Mouse (Mus musculus) heart, postnatal 0 days (tissue): ENCODE results near the gene 2310022A10Rik.
A peak's percentile ranks its signal among the peaks of the same experiment; 100 is the strongest.

Experiments
- CTCF ChIP-seq: IDR thresholded peaks from 2 replicates; pipeline ENCODE4 v1.5.1; 2016; ENCODE audit warnings: antibody characterized with exemption, control low read depth, low read depth
- EP300 ChIP-seq: IDR thresholded peaks from 2 replicates; pipeline ENCODE4 v1.6.1; 2016; ENCODE audit warnings: antibody characterized with exemption, low read depth

DNA sequence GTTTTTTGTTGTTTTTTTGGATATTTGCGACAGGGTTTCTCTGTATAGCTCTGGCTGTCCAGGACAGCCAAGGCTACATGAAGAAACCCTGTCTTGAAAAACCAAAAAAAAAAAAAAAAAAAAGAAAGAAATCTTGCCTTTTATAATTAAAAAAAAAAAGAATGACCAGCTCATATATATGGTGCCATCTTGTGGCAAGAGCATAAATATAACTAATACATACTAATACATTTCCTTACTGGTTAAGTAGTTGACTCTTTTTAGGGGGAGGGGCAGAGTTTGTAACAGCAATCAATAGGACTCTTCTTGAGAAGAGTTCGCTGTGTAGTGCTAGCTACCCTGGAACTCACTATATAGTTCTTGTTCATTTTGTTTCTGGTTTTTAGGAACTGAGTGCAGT, 34.7 kb downstream of the 2310022A10Rik start:
- TF ChIP-seq CTCF (peak; percentile 12; the same call in 1 of the 2 replicates), EP300 (no peak)
